Mouse (Mus musculus): ENCODE results near the gene Vasp.

GRCm38 (mm10) chr7:19309884-19310641 is 38.4 kb upstream of the Vasp start, which contains the start of gene Fosb:
- TF ChIP-seq CTCF (IDR thresholded peaks at IDR 0.05; ENCODE audit: low read depth), result peak; percentile 41
- peak; percentile 74; the same call in 1 of the 2 replicates for TF ChIP-seq EP300 (IDR thresholded peaks at IDR 0.05; ENCODE audit: low read depth)

Data from heart, postnatal 0 days (tissue).